Mouse (Mus musculus): ENCODE data around the gene Dad1. TPM values are rescaled to one million over a fixed set of nuclear protein-coding genes. Genes with fewer than 3 reads are reported as not detected.

Dad1 gene
- polyA plus RNA-seq, 1 experiment: 45.6 TPM

- WGBS: 1% methylated on average over 16 of the region's 16 CpGs
- TF ChIP-seq POLR2A (IDR thresholded peaks at IDR 0.05; ENCODE audit: borderline replicate concordance, control insufficient read depth, low read depth, low read length) (peak; percentile 50; the same call in 1 of the 2 replicates), CTCF (IDR thresholded peaks at IDR 0.05; ENCODE audit: control insufficient read depth, insufficient read depth, low read length) (no peak; the same call in 1 of the 2 replicates)
- H3K4me3 ChIP-seq (replicated peaks; ENCODE audit: control insufficient read depth, low read depth, low read length): peak overlapping the region; percentile 33
- H3K27ac ChIP-seq (ENCODE audit: control insufficient read depth, insufficient read depth, low read depth, low read length, poor library complexity): peak overlapping the region; percentile 84
- peaks cover 2% of the 10 kb centered on the region; the same call in 1 of the 2 replicates for H3K4me1 ChIP-seq (ENCODE audit: control insufficient read depth, insufficient read depth, low read length)
Observed at GRCm38 (mm10) chr14:54226911-54227811, 26.7 kb downstream of the Dad1 start.

GRCm38 (mm10) chr14:54225725-54226124, 28.2 kb downstream of the Dad1 start:
- Histone ChIP-seq H3K4me3 (replicated peaks; ENCODE audit: control insufficient read depth, low read depth, low read length) (no peak overlapping the region), H3K27ac (ENCODE audit: control insufficient read depth, insufficient read depth, low read depth, low read length, poor library complexity) (peak overlapping the region; percentile 16), H3K4me1 (ENCODE audit: control insufficient read depth, insufficient read depth, low read length) (peaks cover 2% of the 10 kb centered on the region; the same call in 1 of the 2 replicates)
- 79% methylated on average over 11 of the region's 11 CpGs for WGBS
- no peak for TF ChIP-seq POLR2A (IDR thresholded peaks at IDR 0.05; ENCODE audit: borderline replicate concordance, control insufficient read depth, low read depth, low read length)
- TF ChIP-seq CTCF (IDR thresholded peaks at IDR 0.05; ENCODE audit: control insufficient read depth, insufficient read depth, low read length): no peak

DNA sequence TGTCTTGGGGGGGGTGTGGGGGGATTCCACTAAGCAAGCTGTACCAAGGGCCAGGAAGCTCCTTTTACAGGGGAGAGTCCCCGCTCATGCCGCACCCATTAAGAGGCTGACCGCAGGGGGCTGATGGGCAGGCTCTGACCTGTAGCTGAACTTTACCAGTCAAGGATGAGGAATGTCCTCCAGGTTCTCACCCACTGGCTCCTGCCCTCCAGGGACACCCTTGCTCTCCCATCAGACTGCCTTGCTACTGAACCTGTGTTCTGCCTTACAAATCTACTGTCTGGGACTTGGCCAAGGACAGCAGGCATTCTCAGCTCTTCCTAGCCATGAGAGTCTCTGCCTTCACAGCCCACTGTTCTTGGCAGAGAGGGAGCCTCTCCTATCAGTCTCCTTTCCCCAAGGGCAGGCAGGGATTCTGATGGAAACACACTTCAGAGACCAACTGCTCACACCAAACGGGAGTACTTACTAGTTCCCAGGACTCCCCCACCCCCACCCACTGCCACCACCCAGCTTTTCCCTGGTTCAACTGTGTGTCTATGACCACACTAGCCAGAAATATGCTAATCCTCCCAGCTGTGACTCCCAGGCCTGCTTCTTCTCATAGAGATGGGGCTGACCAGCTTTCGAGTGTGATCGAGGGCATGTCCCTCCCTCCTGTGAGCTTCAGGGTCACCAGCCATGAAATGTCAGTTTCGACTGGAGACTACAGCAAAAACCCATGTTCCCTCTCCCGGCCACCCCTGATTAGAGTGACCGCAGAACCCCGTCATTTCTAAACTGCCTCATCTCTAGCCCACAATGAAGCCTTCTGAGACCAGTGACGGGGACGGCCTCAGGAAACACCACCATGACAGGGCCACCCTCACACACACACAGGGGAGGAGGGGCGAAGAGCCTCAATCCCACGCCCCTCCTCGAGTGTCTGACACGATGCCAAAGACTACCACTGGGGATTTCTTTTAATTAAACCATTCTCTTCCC, 29.1 kb downstream of the Dad1 start:
- peaks cover 2% of the 10 kb centered on the region; the same call in 1 of the 2 replicates for H3K4me1 ChIP-seq (ENCODE audit: control insufficient read depth, insufficient read depth, low read length)
- H3K4me3 ChIP-seq (replicated peaks; ENCODE audit: control insufficient read depth, low read depth, low read length): no peak overlapping the region
- WGBS: 38% methylated on average over 16 of the region's 16 CpGs
- H3K27ac ChIP-seq (ENCODE audit: control insufficient read depth, insufficient read depth, low read depth, low read length, poor library complexity): 0 out of 2 replicates have a peak overlapping the region, but pooled peaks have one; percentile 0
- TF ChIP-seq POLR2A (IDR thresholded peaks at IDR 0.05; ENCODE audit: borderline replicate concordance, control insufficient read depth, low read depth, low read length): no peak
- TF ChIP-seq CTCF (IDR thresholded peaks at IDR 0.05; ENCODE audit: control insufficient read depth, insufficient read depth, low read length): no peak

GRCm38 (mm10) chr14:54224064-54224417, 29.9 kb downstream of the Dad1 start:
- peaks cover 2% of the 10 kb centered on the region; the same call in 1 of the 2 replicates for H3K4me1 ChIP-seq (ENCODE audit: control insufficient read depth, insufficient read depth, low read length)
- no peak overlapping the region for H3K4me3 ChIP-seq (replicated peaks; ENCODE audit: control insufficient read depth, low read depth, low read length)
- 88% methylated on average over 5 of the region's 5 CpGs for WGBS
- H3K27ac ChIP-seq (ENCODE audit: control insufficient read depth, insufficient read depth, low read depth, low read length, poor library complexity): no peak overlapping the region
- no peak for TF ChIP-seq POLR2A (IDR thresholded peaks at IDR 0.05; ENCODE audit: borderline replicate concordance, control insufficient read depth, low read depth, low read length)
- no peak for TF ChIP-seq CTCF (IDR thresholded peaks at IDR 0.05; ENCODE audit: control insufficient read depth, insufficient read depth, low read length)

DNA sequence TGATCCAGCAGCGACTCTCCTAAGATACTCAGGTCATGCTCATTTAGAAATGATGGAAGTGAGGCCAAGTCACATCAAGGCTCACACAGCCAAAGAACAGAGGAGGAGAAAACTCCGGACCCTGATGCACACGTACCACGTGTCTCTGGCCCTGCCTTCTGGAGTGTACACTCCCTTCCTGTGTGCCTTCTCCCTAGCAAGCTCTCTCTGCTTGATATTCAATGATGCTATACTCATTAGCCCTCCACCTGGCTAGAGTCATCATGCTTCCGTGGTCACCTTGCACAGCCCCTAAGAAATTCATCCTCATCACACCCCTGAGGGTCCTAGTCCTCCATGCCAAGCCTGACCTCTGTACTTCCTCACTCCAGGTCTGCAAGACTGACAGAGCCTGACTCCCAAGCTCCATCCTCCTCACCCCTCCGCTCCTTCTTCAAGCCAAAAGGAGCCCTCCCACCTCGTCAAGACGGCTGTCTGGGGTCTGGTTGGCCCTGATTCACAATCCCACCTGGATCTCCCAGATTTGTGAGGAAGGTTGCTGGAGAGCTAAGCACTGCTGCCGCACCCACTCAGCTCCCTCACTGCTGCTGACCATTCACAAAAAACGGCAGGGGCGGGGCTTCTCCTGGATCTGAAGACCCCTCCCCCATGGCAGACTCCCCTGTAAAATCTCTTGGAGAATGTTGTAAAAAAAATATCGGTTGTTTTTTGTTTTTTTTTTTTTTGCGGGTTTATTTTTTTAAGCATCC, 30.4 kb downstream of the Dad1 start:
- Histone ChIP-seq H3K27ac (ENCODE audit: control insufficient read depth, insufficient read depth, low read depth, low read length, poor library complexity) (no peak overlapping the region), H3K4me1 (ENCODE audit: control insufficient read depth, insufficient read depth, low read length) (peaks cover 2% of the 10 kb centered on the region; the same call in 1 of the 2 replicates), H3K4me3 (replicated peaks; ENCODE audit: control insufficient read depth, low read depth, low read length) (no peak overlapping the region)
- no peak for TF ChIP-seq POLR2A (IDR thresholded peaks at IDR 0.05; ENCODE audit: borderline replicate concordance, control insufficient read depth, low read depth, low read length)
- TF ChIP-seq CTCF (IDR thresholded peaks at IDR 0.05; ENCODE audit: control insufficient read depth, insufficient read depth, low read length): no peak
- WGBS: 76% methylated on average over 13 of the region's 13 CpGs

DNA sequence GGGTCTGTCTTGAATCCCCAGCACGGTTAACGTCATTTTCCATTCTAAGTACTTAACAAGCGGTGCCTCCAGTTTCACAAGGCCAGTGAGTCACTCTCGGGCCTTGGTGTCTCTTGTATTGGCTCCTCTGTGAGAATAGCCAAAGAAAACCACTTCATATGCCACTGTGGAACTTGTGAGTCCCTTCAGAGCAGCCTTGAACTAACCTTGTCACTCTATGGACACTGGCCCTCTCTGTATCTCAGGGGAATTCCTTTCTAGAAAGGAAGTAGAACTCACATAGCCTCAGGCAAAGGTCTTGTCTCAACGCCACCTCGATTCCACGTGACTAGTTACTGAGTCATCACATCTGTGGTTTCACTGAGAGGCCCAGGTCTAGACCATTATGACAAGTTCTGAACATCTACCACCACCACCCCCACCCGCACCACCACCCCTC, 31.6 kb downstream of the Dad1 start:
- Histone ChIP-seq H3K27ac (ENCODE audit: control insufficient read depth, insufficient read depth, low read depth, low read length, poor library complexity) (peak overlapping the region; percentile 32; the same call in 1 of the 2 replicates), H3K4me1 (ENCODE audit: control insufficient read depth, insufficient read depth, low read length) (peaks cover 2% of the 10 kb centered on the region; the same call in 1 of the 2 replicates), H3K4me3 (replicated peaks; ENCODE audit: control insufficient read depth, low read depth, low read length) (no peak overlapping the region)
- no peak for TF ChIP-seq CTCF (IDR thresholded peaks at IDR 0.05; ENCODE audit: control insufficient read depth, insufficient read depth, low read length)
- TF ChIP-seq POLR2A (IDR thresholded peaks at IDR 0.05; ENCODE audit: borderline replicate concordance, control insufficient read depth, low read depth, low read length): no peak
- 43% methylated on average over 8 of the region's 8 CpGs for WGBS

DNA sequence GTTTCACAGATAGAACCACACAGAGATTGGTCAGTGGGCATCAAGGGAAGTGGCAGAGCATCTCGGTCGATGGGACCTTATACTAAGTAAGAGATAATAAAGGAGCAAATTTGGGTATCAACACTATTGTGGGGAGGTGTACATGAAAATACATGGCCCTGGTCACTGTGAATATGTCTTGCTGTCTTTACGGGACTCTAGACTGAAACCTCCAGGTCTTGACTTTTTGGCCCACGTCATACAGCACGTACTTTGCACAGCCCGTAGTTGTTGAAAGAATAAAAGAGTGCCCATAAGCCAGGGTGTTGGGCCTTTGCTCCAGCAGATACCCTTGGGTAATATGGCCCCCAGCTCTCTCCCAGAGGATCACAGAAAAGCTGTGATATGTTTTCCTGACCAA, 32.3 kb downstream of the Dad1 start:
- no peak overlapping the region for H3K27ac ChIP-seq (ENCODE audit: control insufficient read depth, insufficient read depth, low read depth, low read length, poor library complexity)

More for the DNA sequence above, 32.3 kb downstream of the Dad1 start:
- WGBS: 87% methylated on average over 6 of the region's 6 CpGs
- H3K4me1 ChIP-seq (ENCODE audit: control insufficient read depth, insufficient read depth, low read length): peaks cover 2% of the 10 kb centered on the region; the same call in 1 of the 2 replicates
- TF ChIP-seq CTCF (IDR thresholded peaks at IDR 0.05; ENCODE audit: control insufficient read depth, insufficient read depth, low read length): no peak
- no peak for TF ChIP-seq POLR2A (IDR thresholded peaks at IDR 0.05; ENCODE audit: borderline replicate concordance, control insufficient read depth, low read depth, low read length)
- no peak overlapping the region for H3K4me3 ChIP-seq (replicated peaks; ENCODE audit: control insufficient read depth, low read depth, low read length)

All from bone marrow, adult 2 months (tissue).